Mouse (Mus musculus) left cerebral cortex, adult 9 months (tissue): ENCODE data around the gene Ctsg.
"Not testable (repeated sequence)": the region's sequence is repeated elsewhere in the genome, so short reads cannot be mapped to it uniquely, and the experiment has no call there.

Experiments used
- DNase-seq, 2 experiments: peaks; one replicate each; pipeline ENCODE4 v3.0.0; 2022; ENCODE audit warnings: low spot score in 2 of 2

The Ctsg gene

DNA sequence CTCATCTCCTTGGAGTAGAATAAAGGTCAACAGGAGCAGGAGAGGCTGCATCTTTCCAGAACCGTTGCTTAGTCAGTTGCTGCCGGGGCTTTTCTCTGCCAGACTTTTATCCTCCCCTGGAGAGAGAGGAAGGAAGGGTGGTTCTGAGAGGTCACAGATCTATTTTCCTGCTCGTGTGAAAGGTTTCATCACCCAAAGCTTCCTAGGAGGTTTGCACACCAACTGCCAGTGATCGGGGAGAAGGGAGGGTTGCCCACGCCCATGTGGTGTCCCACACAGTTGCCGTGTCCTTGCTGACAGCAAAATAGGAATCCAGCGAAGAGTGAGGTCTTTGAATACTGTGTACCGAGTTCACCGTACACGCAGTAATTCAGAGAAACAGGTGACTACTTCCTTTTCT is at the start of gene Ctsg:
Ctsg (minus strand) TSS at position 189 of the 400 bp plus-strand sequence.
- DNase-seq = no peak

DNA sequence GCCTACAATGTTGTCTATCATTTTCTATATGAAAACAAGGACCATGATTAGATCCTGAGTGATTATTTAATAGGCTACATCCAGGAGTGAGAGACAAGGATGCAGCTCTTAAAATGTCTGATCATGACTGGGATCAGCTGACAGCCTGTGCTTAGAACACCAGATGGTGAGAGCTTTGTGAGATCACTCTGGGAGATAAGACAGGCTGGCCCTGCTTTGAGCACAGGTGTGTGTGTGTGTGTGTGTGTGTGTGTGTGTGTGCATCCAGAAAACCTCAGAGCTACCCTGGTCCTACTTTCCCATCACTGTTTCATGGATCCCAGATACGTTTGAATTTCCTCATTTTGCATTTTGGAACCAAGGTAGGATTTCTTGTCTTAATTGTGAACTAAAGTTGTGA is 31.3 kb upstream of the Ctsg start:
- not testable (repeated sequence) for DNase-seq

DNA sequence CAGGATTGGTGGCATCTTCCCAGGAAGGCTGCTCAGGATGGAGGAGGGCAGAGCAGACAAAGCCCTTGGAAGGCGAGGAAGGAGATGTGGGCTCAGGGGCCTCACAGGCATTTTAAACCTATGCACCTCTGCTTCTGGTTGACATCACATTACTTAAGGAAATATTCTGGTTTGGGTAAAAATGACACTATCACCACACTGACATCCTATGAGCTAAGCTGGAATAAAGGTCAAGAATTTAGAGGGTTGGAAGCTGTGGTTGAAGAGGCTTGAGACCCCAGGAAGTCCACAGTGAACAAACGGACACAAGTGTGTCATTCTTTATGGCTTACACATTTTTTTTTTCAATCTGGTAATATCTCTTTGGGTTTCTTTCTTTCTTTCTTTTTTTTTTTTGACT is 30.1 kb upstream of the Ctsg start, which contains the start of gene Gzmd:
Gzmd (minus strand) TSS at position 101 of the 400 bp plus-strand sequence.
- not testable (repeated sequence) for DNase-seq

DNA sequence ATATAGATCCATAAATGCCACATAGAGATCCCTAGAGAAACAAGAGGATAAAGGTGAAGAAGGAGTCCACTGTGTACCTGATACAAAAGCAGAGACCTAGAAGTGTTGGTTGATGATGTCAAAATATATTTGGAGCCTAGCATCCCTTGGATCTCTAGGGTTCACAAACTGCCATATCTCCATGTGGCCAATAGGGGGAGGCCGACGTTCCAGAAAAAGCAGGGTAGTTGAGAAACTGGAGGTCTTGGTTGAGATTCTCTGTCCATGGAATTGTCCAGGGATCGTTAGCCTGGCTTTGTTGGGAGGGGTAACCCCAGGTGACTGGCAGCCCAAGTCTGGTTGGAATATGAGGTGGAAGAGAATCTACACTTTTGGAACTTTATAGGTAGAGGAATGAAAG is 26.0 kb upstream of the Ctsg start:
- DNase-seq = no peak

DNA sequence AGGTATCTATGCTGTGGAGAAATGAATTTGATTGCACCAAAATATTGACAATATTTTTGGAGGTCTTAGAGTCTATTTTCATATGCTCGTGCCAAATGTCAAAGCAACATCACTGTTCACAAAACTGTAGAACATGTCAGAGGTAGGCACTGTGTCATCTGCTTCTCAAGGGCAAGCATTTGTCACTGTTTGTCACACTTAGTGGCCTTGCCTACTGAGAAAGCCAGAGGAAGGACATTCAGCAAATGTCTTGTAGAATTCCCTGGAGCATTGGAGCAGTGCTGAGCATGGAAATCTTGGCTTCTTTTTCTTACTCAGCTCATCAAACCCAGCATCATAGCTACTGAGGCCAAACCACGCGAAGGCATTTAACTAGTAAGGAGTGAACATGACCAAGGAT is 21.1 kb upstream of the Ctsg start:
- no peak for DNase-seq

DNA sequence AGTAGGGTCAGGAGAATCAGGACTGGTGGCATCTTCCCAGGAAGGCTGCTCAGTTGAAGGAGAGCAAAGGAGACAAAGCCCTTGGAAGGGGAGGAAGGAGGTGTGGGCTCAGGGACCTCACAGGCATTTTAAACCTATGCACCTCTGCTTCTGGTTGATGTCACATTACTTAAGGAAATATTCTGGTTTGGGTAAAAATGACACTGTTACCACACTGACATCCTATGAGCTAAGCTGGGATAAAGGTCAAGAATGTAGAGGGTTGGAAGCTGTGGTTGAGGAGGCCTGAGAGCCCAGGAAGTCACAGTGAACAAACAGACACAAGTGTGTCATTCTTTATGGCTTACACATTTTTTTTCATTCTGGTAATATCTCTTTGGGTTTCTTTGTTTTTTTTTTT is 18.2 kb upstream of the Ctsg start, which contains the start of gene Gzme:
Gzme (minus strand) TSS at position 101 of the 400 bp plus-strand sequence.
- DNase-seq = no peak

DNA sequence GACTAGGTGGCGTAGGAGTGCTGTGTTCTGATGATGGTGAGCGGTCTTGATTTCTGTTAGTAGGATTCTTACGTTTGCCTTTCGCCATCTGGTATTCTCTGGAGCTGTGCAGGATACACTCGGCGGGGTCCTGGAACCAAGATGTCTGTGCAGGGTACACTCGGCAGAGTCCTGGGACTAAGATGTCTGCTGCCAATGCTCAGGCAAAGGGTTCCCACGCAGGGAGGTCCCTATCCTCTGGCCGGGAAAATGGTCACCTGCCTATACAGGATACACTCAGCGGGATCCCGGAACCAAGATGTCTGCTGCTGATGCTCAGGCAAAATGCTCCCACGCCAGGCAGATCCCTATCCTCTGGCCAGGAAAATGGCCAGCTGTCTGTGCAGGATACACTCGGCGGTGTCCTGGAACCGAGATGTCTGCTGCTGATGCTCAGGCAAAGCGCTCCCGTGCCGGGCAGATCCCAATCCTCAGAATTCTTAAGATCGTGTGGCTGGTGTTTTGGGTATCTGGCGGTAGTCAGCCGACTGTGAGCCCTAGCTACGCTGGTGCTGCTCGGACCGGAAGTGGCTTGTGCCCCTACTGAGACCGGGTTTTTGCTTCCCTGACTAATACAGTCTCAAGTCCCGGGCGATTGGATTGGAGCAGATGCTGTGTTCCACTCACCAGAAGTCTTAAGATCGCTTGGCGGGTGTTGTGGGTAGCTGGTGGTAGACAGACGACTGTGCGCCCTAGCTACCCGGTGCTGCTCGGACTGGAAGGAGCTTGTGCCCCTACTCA is 13.3 kb upstream of the Ctsg start:
- DNase-seq = not testable (repeated sequence)

DNA sequence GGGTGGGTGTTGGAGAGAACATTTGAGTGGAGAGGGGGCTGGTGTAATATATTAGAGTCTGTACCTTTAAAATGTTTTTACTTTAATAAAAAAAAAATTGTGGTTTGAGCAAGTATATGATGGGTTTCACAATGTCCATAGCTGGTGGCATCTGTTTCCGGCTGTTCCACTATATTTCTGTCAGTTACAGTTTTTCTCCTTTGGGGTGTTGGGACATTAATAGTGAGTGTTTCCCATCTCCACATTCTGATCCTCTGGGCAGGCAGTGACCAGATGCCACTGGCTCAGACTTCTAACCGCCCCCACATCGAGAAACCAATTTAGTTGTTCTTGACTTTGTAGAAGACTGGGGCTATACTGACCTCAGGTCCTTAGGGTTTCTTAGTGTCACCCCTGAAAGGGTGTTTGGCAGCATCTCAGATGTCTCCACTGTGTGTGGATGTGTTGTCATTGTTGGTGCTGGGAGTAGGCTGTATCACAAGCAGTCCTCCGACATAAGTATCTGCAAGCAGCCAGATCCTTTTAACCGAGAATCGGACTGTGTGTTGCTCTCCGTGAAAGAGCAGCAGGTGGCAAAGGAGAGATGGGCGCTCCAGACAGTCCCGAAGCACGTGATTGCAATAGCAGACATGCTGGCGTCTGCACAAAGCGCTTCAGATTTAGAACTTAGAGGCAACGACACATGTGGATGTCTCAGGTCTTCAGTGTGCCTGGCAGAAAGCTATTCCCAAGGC is 3.2 kb upstream of the Ctsg start:
- DNase-seq = no peak

DNA sequence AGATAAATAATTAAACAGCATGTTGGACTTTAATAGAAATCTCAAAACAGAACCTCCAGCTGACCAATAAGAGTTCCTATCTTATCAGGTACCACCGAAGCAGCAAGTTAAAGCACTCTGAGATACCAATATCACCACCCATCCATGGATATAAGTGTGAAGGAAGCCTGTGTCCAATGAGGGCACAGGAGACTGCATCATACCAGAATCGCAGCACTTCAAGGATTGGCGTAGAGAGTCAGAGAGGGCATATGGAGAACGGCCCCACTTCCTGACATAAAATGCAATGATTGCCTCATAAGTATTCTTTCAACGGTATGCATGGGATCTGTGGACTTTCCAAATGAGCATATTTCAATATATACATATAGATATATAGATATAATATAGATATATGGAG is 2.6 kb upstream of the Ctsg start:
- no peak for DNase-seq

DNA sequence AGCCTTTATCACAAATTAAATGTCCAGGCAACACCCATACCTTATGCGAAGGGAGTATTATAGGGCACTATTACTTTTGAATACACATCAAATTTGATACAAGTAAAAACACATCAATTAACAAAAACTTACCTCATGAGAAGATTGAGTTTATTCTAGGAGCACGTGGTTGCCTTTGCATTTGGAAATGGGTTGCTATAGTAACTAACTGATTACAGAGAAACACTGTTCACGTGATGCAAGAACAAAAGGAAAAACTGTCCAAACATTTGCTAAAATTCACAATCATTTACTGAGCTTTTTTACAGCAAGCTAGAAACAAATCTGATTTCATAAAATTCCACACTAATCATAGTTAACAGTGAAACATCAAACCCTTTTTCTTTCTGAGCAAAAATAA is 1.1 kb upstream of the Ctsg start:
- no peak for DNase-seq

DNA sequence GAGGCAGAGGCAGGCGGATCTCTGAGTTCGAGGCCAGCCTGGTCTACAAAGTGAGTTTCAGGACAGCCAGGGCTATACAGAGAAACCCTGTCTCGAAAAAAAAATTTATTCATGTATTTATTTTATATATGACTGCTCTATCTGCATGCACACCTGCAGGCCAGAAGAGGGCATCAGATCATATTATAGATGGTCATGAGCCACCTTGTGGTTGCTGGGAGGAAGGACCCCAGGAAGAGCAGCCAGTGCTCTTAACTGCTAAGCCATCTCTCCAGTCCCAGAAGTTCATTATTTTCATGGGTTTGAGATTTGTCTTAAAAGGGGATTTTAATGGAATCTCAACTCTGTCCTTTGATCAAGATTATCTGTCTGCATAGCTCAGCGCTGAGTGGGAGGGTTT is 3.4 kb downstream of the Ctsg start:
- no peak for DNase-seq

DNA sequence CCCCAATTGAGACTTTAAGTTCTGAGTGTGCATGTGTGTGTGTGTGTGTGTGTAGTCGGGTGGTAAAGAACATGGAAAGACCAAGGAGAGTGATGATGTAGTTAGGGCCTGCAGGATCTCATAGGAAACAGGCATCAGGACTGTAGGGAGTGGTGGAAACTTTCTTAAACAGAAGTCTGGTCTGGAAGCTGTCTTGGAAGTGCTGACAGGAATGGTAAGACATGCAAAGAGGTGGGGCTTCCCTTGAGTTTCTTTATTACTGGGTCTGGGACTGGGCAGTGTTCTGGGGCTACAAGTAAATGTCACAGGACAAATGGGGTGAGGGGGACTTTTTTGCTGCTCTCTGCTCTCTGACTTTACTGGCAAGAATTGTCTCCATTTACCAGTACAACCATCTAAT is 4.8 kb downstream of the Ctsg start:
- no peak for DNase-seq

DNA sequence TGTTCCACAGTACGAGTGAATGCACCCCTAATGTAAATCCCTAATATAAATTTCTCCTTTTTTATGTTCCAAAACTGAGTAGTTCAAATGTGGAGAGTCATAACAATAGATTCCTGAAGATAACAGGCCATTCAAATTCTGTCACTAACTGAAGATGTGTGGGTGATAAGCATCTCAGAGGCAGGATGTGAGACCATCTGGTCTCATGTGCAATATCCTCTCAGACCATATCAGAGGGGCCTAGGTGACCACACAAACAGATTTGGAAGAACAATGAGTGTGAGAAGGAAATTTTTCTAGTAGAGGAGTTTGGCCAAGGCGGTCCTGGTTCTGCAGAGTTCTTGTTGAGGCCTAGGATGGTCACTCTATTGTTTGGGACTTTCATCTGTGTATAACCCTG is 9.0 kb downstream of the Ctsg start:
- DNase-seq = no peak

DNA sequence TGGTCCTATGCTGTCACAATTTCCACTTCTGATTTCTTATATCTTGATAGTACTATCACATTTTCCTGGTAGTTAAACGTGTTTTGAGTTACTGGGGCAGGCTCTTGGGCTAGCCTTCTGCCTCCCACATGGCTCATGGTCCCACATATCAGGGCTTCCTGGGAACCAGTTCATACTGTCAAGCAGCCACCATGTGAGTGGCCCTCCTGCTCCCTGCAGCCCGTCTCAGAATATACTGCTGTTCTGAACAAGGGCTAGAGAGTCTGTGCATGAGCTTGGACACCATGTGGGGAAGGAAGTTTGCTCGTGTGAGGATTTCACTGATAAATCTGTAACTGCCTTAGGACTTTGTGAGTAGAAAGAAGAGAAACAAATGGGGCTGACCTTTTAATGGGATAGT is 15.7 kb downstream of the Ctsg start:
- no peak for DNase-seq

DNA sequence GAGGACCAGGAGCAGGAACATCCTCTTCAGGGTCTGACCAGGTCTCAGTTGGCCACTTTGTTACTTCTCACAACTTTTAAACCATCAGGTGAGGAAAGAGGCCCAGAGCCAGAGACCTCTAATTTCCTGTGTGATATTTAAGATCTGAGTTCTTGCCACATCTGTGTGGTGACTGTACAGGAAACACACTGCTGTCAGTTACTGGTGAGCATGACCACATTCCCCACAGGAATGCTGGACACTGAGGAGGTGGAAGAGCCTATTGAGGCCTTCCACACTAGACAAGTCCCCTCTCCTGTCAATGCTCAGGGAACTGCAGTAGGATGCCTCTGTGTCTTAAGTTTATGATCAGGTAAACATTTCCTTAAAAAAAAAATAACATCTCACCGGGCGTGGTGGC is 17.2 kb downstream of the Ctsg start, which contains the start of gene Mcpt8:
Mcpt8 (minus strand) TSS at position 107 of the 400 bp plus-strand sequence.
- DNase-seq = no peak

DNA sequence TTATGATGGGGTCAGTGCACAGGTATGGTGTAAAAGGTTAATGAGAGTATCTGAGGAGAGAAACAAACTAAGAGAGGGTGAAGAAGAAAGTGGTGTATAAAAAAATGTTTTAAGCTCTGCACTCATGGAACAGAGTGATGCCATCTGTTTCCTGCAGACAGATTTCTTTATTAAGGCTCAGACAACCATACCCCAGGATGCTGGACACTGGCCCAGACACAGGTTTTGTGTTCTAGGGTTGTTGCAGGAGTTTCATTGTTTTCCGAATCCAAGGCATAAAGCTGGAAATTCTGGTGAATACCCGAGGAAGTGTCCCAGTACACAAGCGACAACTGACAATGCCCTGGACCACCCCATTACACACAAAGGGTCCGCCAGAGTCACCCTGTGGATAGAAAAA is 20.4 kb downstream of the Ctsg start:
- DNase-seq = no peak

DNA sequence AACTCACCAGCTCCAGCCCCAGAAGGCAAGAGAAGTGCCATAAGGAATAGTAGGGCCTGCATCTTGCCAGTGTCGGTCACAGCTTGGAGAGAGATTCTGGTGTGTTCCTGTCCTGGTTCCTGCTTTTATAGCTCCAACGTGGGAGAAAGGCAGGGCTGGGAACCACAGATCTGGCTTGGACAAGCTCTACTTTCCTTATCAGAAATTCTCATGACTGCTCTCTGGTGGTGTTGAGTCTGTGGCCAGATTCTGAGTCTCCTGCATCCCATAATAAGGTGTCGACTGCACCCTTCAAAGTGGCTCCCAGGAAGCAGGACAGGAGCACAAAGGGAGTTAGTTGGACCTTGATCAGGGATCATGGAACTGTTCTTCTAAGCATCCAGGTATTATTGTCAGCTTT is 40.2 kb downstream of the Ctsg start, which contains the start of gene Mcpt4:
Mcpt4 (minus strand) TSS at position 101 of the 400 bp plus-strand sequence.
- not testable (repeated sequence) for DNase-seq

DNA sequence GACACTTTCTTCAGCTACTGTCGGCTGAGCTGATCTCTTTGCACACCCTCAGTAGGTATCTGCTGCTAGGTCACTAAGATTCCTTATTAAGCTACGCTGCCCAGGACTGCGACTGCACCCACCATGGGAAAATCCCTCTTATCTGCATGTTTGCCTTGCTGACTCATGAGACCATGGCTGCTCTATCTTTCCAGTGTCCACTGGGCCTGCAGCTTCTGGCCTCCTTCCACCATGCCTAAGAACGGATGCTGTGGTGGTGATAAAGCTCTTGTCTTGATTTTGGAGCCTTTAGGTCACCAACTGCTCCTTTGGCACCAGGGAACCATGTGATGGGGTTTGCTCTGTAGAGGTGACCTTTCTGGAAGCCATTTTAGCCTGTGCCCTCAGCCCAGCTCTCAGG is 44.7 kb downstream of the Ctsg start:
- no peak for DNase-seq

DNA sequence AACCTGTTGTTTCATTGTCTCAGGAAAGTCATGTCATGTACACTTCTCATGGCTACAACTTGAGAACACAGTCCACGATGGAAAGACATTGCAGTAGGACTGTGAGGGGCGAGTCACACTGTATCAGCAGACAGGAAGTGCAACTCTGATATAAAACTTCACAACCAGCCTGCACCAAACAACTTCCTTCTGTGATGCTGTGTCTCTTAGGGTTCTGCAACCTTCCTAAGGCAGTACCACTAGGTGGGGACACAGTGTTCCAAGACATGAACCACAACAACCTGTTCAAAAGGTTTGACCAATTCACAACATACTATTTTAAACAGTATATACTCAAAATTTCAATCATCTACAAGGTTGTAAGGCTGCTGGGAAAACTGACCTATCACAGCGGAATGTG is 47.0 kb downstream of the Ctsg start:
- DNase-seq = no peak
